Mouse (Mus musculus) heart, adult 18-20 months (tissue): Measurements from ENCODE around the gene Ufl1. TPM values are rescaled to one million over a fixed set of nuclear protein-coding genes. Genes with fewer than 3 reads are reported as not detected.

Source experiments
- total RNA-seq, 2 experiments: library from RNA; stranded (reverse); gene quantifications; 2 replicates each; pipeline ENCODE4 v1.2.3; 2021

Ufl1 gene
- total RNA-seq, 2 experiments from 2014 or later = 25.5 to 31.4 TPM

Other genes with a start within 250 kb of the Ufl1 start
- under 1 TPM; 0.40 to 0.95 TPM for gene Fhl5, start 38.9 kb downstream of the Ufl1 start, total RNA-seq